Mouse (Mus musculus) left cerebral cortex, postnatal 36 days (tissue): ENCODE measurements around the gene St5. TPM values are rescaled to one million over a fixed set of nuclear protein-coding genes. Genes with fewer than 3 reads are reported as not detected.

Experiments
- DNase-seq, 2 experiments: peaks; one replicate each; pipeline ENCODE4 v3.0.0; 2021 to 2022; ENCODE audit warnings: low spot score in 2 of 2, mixed read lengths in 1 of 2
- intact Hi-C: fragments of 180-260 bp; cut with DNase I; formaldehyde crosslinking; loops from one replicate; pipeline ENCODE4 v1.15.1; 2025
- total RNA-seq, 2 experiments: library from RNA; stranded (reverse); gene quantifications; 2 replicates each; pipeline ENCODE4 v1.2.3; 2021

Gene St5
- total RNA-seq, 2 experiments from 2014 or later: 12.8 to 23.4 TPM

GRCm38 (mm10) chr7:109522084-109522483, 181.3 kb downstream of the St5 start:
- intact Hi-C loops: no loop called here
- no peak for DNase-seq

- DNase-seq: no peak
- intact Hi-C loops: loop anchor here (1.0 kb wide), 1 partner anchor 53 kb away; no protein-coding TSS in a partner anchor
Observed at GRCm38 (mm10) chr7:109519936-109520335, 183.5 kb downstream of the St5 start.

GRCm38 (mm10) chr7:109518838-109519696, 184.3 kb downstream of the St5 start, which contains the start of gene Rpl27a:
Gene Rpl27a, plus strand, starts transcription at chr7:109519147.
- intact Hi-C loops: loop anchor here (1.0 kb wide), 1 partner anchor 52 kb away; no protein-coding TSS in a partner anchor

GRCm38 (mm10) chr7:109518036-109518681, 185.2 kb downstream of the St5 start:
- intact Hi-C loops: no loop called here
- no peak for DNase-seq

More at GRCm38 (mm10) chr7:109518838-109519696, 184.3 kb downstream of the St5 start, which contains the start of gene Rpl27a:
- peak; percentile 99 for DNase-seq

GRCm38 (mm10) chr7:109516500-109516899, 186.9 kb downstream of the St5 start:
- intact Hi-C loops: no loop called here
- no peak for DNase-seq

- no peak for DNase-seq
- intact Hi-C loops: no loop called here
Observed at GRCm38 (mm10) chr7:109511838-109512237, 191.6 kb downstream of the St5 start.

GRCm38 (mm10) chr7:109510799-109511198, 192.6 kb downstream of the St5 start:
- DNase-seq: no peak
- intact Hi-C loops: no loop called here

- no peak for DNase-seq
- intact Hi-C loops: no loop called here
Observed at GRCm38 (mm10) chr7:109508034-109508433, 195.4 kb downstream of the St5 start, which contains the start of gene Trim66. Gene Trim66, minus strand, starts transcription at chr7:109508134.

- intact Hi-C loops: no loop called here
- DNase-seq: no peak
Observed at GRCm38 (mm10) chr7:109507572-109507971, 195.8 kb downstream of the St5 start.

GRCm38 (mm10) chr7:109507119-109507518, 196.3 kb downstream of the St5 start:
- no peak for DNase-seq
- intact Hi-C loops: no loop called here

- DNase-seq: no peak
- intact Hi-C loops: no loop called here
Observed at GRCm38 (mm10) chr7:109497507-109497906, 205.9 kb downstream of the St5 start.

- DNase-seq: peak; percentile 61 to 63
- intact Hi-C loops: no loop called here
Observed at GRCm38 (mm10) chr7:109493319-109494316, 209.8 kb downstream of the St5 start.

- DNase-seq: peak; percentile 29 to 45
- intact Hi-C loops: no loop called here
Observed at GRCm38 (mm10) chr7:109492616-109493318, 210.6 kb downstream of the St5 start.

- no peak for DNase-seq
- intact Hi-C loops: no loop called here
Observed at GRCm38 (mm10) chr7:109484221-109484620, 219.2 kb downstream of the St5 start.

GRCm38 (mm10) chr7:109480765-109481197, 222.6 kb downstream of the St5 start:
- intact Hi-C loops: no loop called here
- no peak for DNase-seq

- intact Hi-C loops: no loop called here
- DNase-seq: no peak
Observed at GRCm38 (mm10) chr7:109477926-109478325, 225.5 kb downstream of the St5 start.
